Mouse (Mus musculus) CH12.LX (cell line): ENCODE data around the gene Lmo1.

ENCODE experiments used
- CTCF ChIP-seq, 2 experiments: IDR thresholded peaks in 1 of 2; conservative IDR thresholded peaks in 1 of 2; 2 replicates each; pipeline ENCODE4 v1.5.1; 2011 to 2012; ENCODE audit warnings: low read depth in 2 of 2, low read length in 2 of 2, improper control_type of control experiment in 1 of 2, inconsistent platforms in 1 of 2, mild to moderate bottlenecking in 1 of 2, moderate library complexity in 1 of 2
- MAX ChIP-seq: IDR thresholded peaks from 2 replicates; pipeline ENCODE4 v1.6.1; 2011; ENCODE audit warnings: low read length, improper control_type of control experiment
- SIN3A ChIP-seq: IDR thresholded peaks from 2 replicates; pipeline ENCODE4 v1.6.1; 2012; ENCODE audit warnings: low read length, improper control_type of control experiment, inconsistent platforms
- USF2 ChIP-seq: conservative IDR thresholded peaks from 2 replicates; pipeline ENCODE4 v1.6.1; 2011; ENCODE audit warnings: low read depth, low read length, improper control_type of control experiment
- ZNF384 ChIP-seq: IDR thresholded peaks from 2 replicates; pipeline ENCODE4 v1.6.1; 2012; ENCODE audit warnings: low read depth, low read length, improper control_type of control experiment, inconsistent platforms

GRCm38 (mm10) chr7:109195982-109196381, 21.0 kb upstream of the Lmo1 start:
- TF ChIP-seq ZNF384 (no peak), USF2 (no peak), MAX (no peak), SIN3A (no peak), CTCF (conservative IDR thresholded peaks at IDR 0.05 in 1 of 2, IDR thresholded peaks at IDR 0.05 in 1 of 2; ENCODE audit: low read depth in 2 of 2, low read length in 2 of 2) (no peak)
